Mouse (Mus musculus) liver, postnatal 0 days (tissue): ENCODE data around the gene Rbfox1. TPM values are rescaled to one million over a fixed set of nuclear protein-coding genes. Genes with fewer than 3 reads are reported as not detected.

ENCODE experiments used
- ATAC-seq: fragments of 200-750 bp; cut with Nextera tagmentation; 2 replicates; pipeline ENCODE4 v1.8.0; 2017; ENCODE audit warnings: mild to moderate bottlenecking, moderate library complexity
- DNase-seq: peaks from one replicate; pipeline ENCODE4 v3.0.0-alpha.2; 2016
- H3K27ac ChIP-seq: fragments of 300-500 bp; sonication (generic); 2 replicates; pipeline ENCODE4 v1.5.1; 2014; ENCODE audit warnings: antibody characterized with exemption, moderate library complexity, mild to moderate bottlenecking, low read depth
- H3K27me3 ChIP-seq: fragments of 300-500 bp; sonication (generic); 2 replicates; pipeline ENCODE4 v1.6.1; 2014; ENCODE audit warnings: low read length, control low read depth, mixed read lengths; ENCODE audit not compliant: insufficient read depth
- H3K36me3 ChIP-seq: fragments of 300-500 bp; sonication (generic); replicated peaks from 2 replicates; pipeline ENCODE4 v1.6.1; 2014; ENCODE audit warnings: mild to moderate bottlenecking, control low read depth, low read length, moderate library complexity, mixed read lengths; ENCODE audit not compliant: insufficient read depth
- H3K4me1 ChIP-seq: fragments of 300-500 bp; sonication (generic); 2 replicates; pipeline ENCODE4 v1.6.1; 2014; ENCODE audit warnings: antibody characterized with exemption, mild to moderate bottlenecking, control low read depth; ENCODE audit not compliant: insufficient read depth
- H3K4me2 ChIP-seq: fragments of 300-500 bp; sonication (generic); 2 replicates; pipeline ENCODE4 v1.6.1; 2014; ENCODE audit warnings: low read depth, mild to moderate bottlenecking, low read length, moderate library complexity, mixed read lengths
- H3K4me3 ChIP-seq: fragments of 300-500 bp; sonication (generic); 2 replicates; pipeline ENCODE4 v1.5.1; 2014; ENCODE audit warnings: low read depth, low read length
- H3K9ac ChIP-seq: fragments of 300-500 bp; sonication (generic); replicated peaks from 2 replicates; pipeline ENCODE4 v1.6.1; 2014; ENCODE audit warnings: mild to moderate bottlenecking, moderate library complexity
- H3K9me3 ChIP-seq: fragments of 300-500 bp; sonication (generic); 2 replicates; pipeline ENCODE4 v1.6.1; 2016; ENCODE audit warnings: mild to moderate bottlenecking, control low read depth, low read length, mixed read lengths
- CTCF ChIP-seq: sonication (generic); IDR thresholded peaks from 2 replicates; pipeline ENCODE4 v1.5.1; 2016; ENCODE audit warnings: antibody characterized with exemption, low read depth
- EP300 ChIP-seq: IDR thresholded peaks from 2 replicates; pipeline ENCODE4 v1.6.1; 2016; ENCODE audit warnings: antibody characterized with exemption, low read depth, mild to moderate bottlenecking
- WGBS: fragments of 180-500 bp; shearing (Covaris S2); extraction: QIAGEN DNeasy Blood & Tissue Kit; methylation state at CpG from one replicate; pipeline ENCODE4 v1.1.7; 2014; ENCODE audit not compliant: insufficient replicate concordance; 5-methylcytosine and 5-hydroxymethylcytosine counted together
- polyA plus RNA-seq: library from polyadenylated mRNA; unstranded; fragments of >200 nt; fragmentation: Nextera tagmentation; extraction: Ambion mirVana; gene quantifications from 2 replicates; pipeline ENCODE4 v1.2.1, GENCODE M21; 2015

Rbfox1 gene
- polyA plus RNA-seq, 1 experiment from 2014 or later = 0.12 TPM

GRCm38 (mm10) chr16:7374674-7375073 is 1489.5 kb downstream of the Rbfox1 start:
- no peak for DNase-seq
- H3K27me3 ChIP-seq = no peaks in the 10 kb centered on the region
- H3K27ac ChIP-seq = no peak overlapping the region
- TF ChIP-seq CTCF (no peak), EP300 (no peak)
- H3K9me3 ChIP-seq = no peaks in the 10 kb centered on the region
- H3K4me1 ChIP-seq = no peaks in the 10 kb centered on the region
- H3K4me3 ChIP-seq = no peak overlapping the region
- no peaks in the 10 kb centered on the region for H3K36me3 ChIP-seq
- no peak for ATAC-seq
- no peak overlapping the region for H3K9ac ChIP-seq
- 67% methylated on average over 2 of the region's 2 CpGs for WGBS
- H3K4me2 ChIP-seq = no peak overlapping the region

- H3K4me1 ChIP-seq = no peaks in the 10 kb centered on the region
- TF ChIP-seq CTCF (no peak), EP300 (no peak)
- H3K9ac ChIP-seq = no peak overlapping the region
- ATAC-seq (no peak), DNase-seq (no peak)
- H3K27ac ChIP-seq = no peak overlapping the region
- no peaks in the 10 kb centered on the region; the same call in 1 of the 2 replicates for H3K9me3 ChIP-seq
- H3K27me3 ChIP-seq = no peaks in the 10 kb centered on the region
- H3K36me3 ChIP-seq = no peaks in the 10 kb centered on the region
- H3K4me2 ChIP-seq = no peak overlapping the region
- H3K4me3 ChIP-seq = no peak overlapping the region
Measured at GRCm38 (mm10) chr16:7396101-7396500, 1510.9 kb downstream of the Rbfox1 start.

GRCm38 (mm10) chr16:7404766-7405492 is 1519.8 kb downstream of the Rbfox1 start:
- Histone ChIP-seq H3K4me3 (no peak overlapping the region), H3K27ac (no peak overlapping the region), H3K27me3 (no peaks in the 10 kb centered on the region), H3K36me3 (no peaks in the 10 kb centered on the region), H3K4me1 (no peaks in the 10 kb centered on the region), H3K9me3 (no peaks in the 10 kb centered on the region), H3K4me2 (no peak overlapping the region), H3K9ac (no peak overlapping the region)
- 60% methylated on average over 6 of the region's 6 CpGs for WGBS
- ATAC-seq = no peak
- DNase-seq = no peak
- TF ChIP-seq EP300 (no peak), CTCF (no peak)

GRCm38 (mm10) chr16:7407862-7408640 is 1522.9 kb downstream of the Rbfox1 start:
- Histone ChIP-seq H3K27ac (no peak overlapping the region), H3K36me3 (no peaks in the 10 kb centered on the region), H3K4me3 (no peak overlapping the region), H3K9me3 (no peaks in the 10 kb centered on the region), H3K4me1 (no peaks in the 10 kb centered on the region), H3K9ac (no peak overlapping the region), H3K4me2 (no peak overlapping the region), H3K27me3 (no peaks in the 10 kb centered on the region)
- 61% methylated on average over 12 of the region's 12 CpGs for WGBS
- DNase-seq (no peak), ATAC-seq (no peak)
- TF ChIP-seq CTCF (no peak), EP300 (no peak)

GRCm38 (mm10) chr16:7419655-7420281 is 1534.6 kb downstream of the Rbfox1 start:
- Histone ChIP-seq H3K27me3 (no peaks in the 10 kb centered on the region), H3K4me2 (peak overlapping the region; percentile 53), H3K27ac (peak overlapping the region; percentile 51; the same call in 1 of the 2 replicates), H3K36me3 (no peaks in the 10 kb centered on the region), H3K9me3 (no peaks in the 10 kb centered on the region), H3K4me1 (0 out of 2 replicates have a peak, but pooled peaks cover 3% of the 10 kb centered on the region), H3K9ac (no peak overlapping the region), H3K4me3 (no peak overlapping the region)
- ATAC-seq (peak; percentile 70), DNase-seq (peak; percentile 13)
- 20% methylated on average over 12 of the region's 12 CpGs for WGBS
- TF ChIP-seq CTCF = no peak
- no peak for TF ChIP-seq EP300

- 65% methylated on average over 3 of the region's 3 CpGs for WGBS
- TF ChIP-seq CTCF = no peak
- TF ChIP-seq EP300 = no peak
- H3K4me3 ChIP-seq = no peak overlapping the region
Measured at GRCm38 (mm10) chr16:7425386-7426089, 1540.4 kb downstream of the Rbfox1 start.

More at GRCm38 (mm10) chr16:7425386-7426089, 1540.4 kb downstream of the Rbfox1 start:
- no peaks in the 10 kb centered on the region for H3K9me3 ChIP-seq
- no peak overlapping the region for H3K9ac ChIP-seq
- H3K36me3 ChIP-seq = no peaks in the 10 kb centered on the region
- H3K4me1 ChIP-seq = no peaks in the 10 kb centered on the region
- no peak for DNase-seq
- no peaks in the 10 kb centered on the region for H3K27me3 ChIP-seq
- H3K4me2 ChIP-seq = no peak overlapping the region
- ATAC-seq = no peak
- H3K27ac ChIP-seq = no peak overlapping the region
